Mouse (Mus musculus): ENCODE measurements around the gene Gm38392.
"Not testable (repeated sequence)": the region's sequence is repeated elsewhere in the genome, so short reads cannot be mapped to it uniquely, and the experiment has no call there.

The Gm38392 gene

GRCm38 (mm10) chr3:88287110-88287509 lies at the start of gene Gm38392:
Gm38392 (minus strand) TSS chr3:88287210.
- DNase-seq (ENCODE audit: low spot score in 2 of 2): no peak

- DNase-seq (ENCODE audit: low spot score in 2 of 2): peak; percentile 97 to 98
These were observed 49.3 kb upstream of the Gm38392 start, which contains the start of the genes Tmem79 and Smg5 for GRCm38 (mm10) chr3:88336058-88337013. Tmem79 (minus strand) TSS chr3:88336148. Smg5 (plus strand) TSS chr3:88336260.

- DNase-seq (ENCODE audit: low spot score in 2 of 2): no peak
These were observed 48.5 kb upstream of the Gm38392 start for GRCm38 (mm10) chr3:88335436-88336053.

GRCm38 (mm10) chr3:88334902-88335435 lies 48.0 kb upstream of the Gm38392 start:
- DNase-seq (ENCODE audit: low spot score in 2 of 2): no peak

GRCm38 (mm10) chr3:88334029-88334658 lies 47.1 kb upstream of the Gm38392 start:
- DNase-seq (ENCODE audit: low spot score in 2 of 2): no peak

GRCm38 (mm10) chr3:88331282-88331681 lies 44.3 kb upstream of the Gm38392 start:
- peak; percentile 74 to 87 for DNase-seq (ENCODE audit: low spot score in 2 of 2)

GRCm38 (mm10) chr3:88328956-88329355 lies 41.9 kb upstream of the Gm38392 start:
- DNase-seq (ENCODE audit: low spot score in 2 of 2): no peak

- DNase-seq (ENCODE audit: low spot score in 2 of 2): peak; percentile 48 to 71
These were observed 38.0 kb upstream of the Gm38392 start, which contains the start of gene Glmp for GRCm38 (mm10) chr3:88324951-88325405. Glmp (plus strand) TSS chr3:88325023.

GRCm38 (mm10) chr3:88299172-88299571 lies 12.2 kb upstream of the Gm38392 start:
- no peak for DNase-seq (ENCODE audit: low spot score in 2 of 2)

GRCm38 (mm10) chr3:88297321-88297851 lies 10.4 kb upstream of the Gm38392 start:
- DNase-seq (ENCODE audit: low spot score in 2 of 2): peak in 1 of 2 experiments; percentile 27

- DNase-seq (ENCODE audit: low spot score in 2 of 2): peak; percentile 93 to 95
These were observed 9.7 kb upstream of the Gm38392 start, which contains the start of the genes Tsacc and Cct3 for GRCm38 (mm10) chr3:88296561-88297318. Tsacc (minus strand) TSS chr3:88296999. Cct3 (plus strand) TSS chr3:88297116.

GRCm38 (mm10) chr3:88296110-88296560 lies 9.1 kb upstream of the Gm38392 start:
- no peak for DNase-seq (ENCODE audit: low spot score in 2 of 2)

- DNase-seq (ENCODE audit: low spot score in 2 of 2): not testable (repeated sequence)
These were observed 8.3 kb upstream of the Gm38392 start for GRCm38 (mm10) chr3:88295272-88295671.

- peak; percentile 31 to 65 for DNase-seq (ENCODE audit: low spot score in 2 of 2)
These were observed 5.0 kb upstream of the Gm38392 start for GRCm38 (mm10) chr3:88291970-88292369.

- not testable (repeated sequence) for DNase-seq (ENCODE audit: low spot score in 2 of 2)
These were observed 1.2 kb upstream of the Gm38392 start for GRCm38 (mm10) chr3:88288133-88288713.

- DNase-seq (ENCODE audit: low spot score in 2 of 2): not testable (repeated sequence)
These were observed 1.5 kb downstream of the Gm38392 start for GRCm38 (mm10) chr3:88285565-88285895.

GRCm38 (mm10) chr3:88284815-88285564 lies 2.0 kb downstream of the Gm38392 start:
- DNase-seq (ENCODE audit: low spot score in 2 of 2): not testable (repeated sequence)

GRCm38 (mm10) chr3:88281141-88281916 lies 5.7 kb downstream of the Gm38392 start:
- not testable (repeated sequence) for DNase-seq (ENCODE audit: low spot score in 2 of 2)

- DNase-seq (ENCODE audit: low spot score in 2 of 2): no peak
These were observed 7.0 kb downstream of the Gm38392 start for GRCm38 (mm10) chr3:88280035-88280434.
